Mouse (Mus musculus) erythroblast, adult 5-6 weeks (primary cell): ENCODE results near the gene Cfap300. TPM values are rescaled to one million over a fixed set of nuclear protein-coding genes. Genes with fewer than 3 reads are reported as not detected.

Experiments
- ATAC-seq: replicated peaks from 2 replicates; pipeline ENCODE4 v1.8.0; 2016; ENCODE audit warnings: moderate number of reproducible peaks, mild to moderate bottlenecking, moderate TSS enrichment, inconsistent platforms; ENCODE audit not compliant: poor library complexity, low FRiP score, severe bottlenecking
- total RNA-seq, 2 experiments: library from RNA; stranded (forward) in 1 of 2; stranded (reverse) in 1 of 2; fragments of 150-400 nt in 1 of 2; fragments of 200-764, 138-1000 nt in 1 of 2; gene quantifications; 2 replicates each; pipeline versions ENCODE4 v1.2.3 to v1.2.4; 2015 to 2017; ENCODE audit warnings: low replicate concordance in 2 of 2

Gene Cfap300
- not detected in 2 replicates for total RNA-seq (2015; ENCODE audit: low replicate concordance)
- 2.9 TPM in 1 of 2 replicates, not detected in the other for total RNA-seq (2017; ENCODE audit: low replicate concordance)

DNA sequence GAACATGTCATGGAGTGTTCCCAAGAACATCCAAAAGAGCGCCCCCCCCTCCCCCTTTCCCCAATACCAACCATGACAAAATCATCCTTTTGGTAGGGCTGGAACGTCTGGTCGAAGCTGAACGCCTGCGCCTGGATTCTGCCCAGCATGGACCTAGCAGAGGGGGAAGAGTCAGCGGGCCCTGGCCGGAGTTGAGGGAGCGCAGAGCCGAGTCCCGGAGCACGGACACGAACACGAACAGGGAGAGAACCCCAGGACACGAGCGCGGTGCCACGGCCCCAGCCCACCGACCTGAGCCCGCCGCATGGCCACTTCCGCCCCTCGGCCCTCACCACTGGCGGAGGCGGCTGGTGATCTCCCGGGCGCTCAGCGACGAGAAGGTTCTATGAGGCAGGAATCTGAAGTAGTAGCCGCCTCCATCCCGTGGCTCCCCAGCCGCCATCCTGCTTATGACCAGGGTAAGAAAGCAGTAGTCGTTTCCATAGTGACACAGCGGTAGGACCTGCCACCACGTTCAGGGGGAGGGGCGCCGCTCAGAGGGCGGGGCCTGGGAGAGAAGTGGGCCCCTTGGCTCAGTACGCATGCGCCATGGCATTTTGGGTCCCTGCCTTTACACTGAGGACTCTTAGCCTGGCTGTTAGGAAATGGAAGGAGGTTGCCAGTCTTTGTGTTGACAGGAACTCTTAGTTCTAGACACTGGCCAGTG is at the start of gene Cfap300:
Gene Cfap300, minus strand, starts transcription at position 486 of the 706 bp plus-strand sequence.
- 0 out of 2 replicates have a peak, but pooled peaks have one; percentile 35 for ATAC-seq

DNA sequence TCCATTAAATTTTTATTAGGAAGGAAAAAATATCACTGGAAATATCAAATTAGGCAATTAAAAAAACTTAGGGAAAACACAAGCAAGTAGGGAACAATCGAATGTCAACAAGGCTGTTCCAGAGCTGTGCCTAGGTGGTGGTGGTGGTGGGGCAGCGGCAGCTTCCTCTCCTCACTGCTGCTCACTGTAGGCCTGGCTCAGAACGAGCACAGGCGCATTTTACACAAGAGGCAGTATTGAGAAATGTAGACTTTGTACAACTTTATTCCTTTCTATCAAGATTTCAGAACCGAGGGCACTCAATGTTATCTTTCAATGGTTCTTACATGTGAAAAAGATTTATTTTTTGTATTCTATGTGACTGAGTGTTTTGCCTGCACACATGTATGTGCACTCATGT is 36.3 kb upstream of the Cfap300 start:
- ATAC-seq, result no peak

DNA sequence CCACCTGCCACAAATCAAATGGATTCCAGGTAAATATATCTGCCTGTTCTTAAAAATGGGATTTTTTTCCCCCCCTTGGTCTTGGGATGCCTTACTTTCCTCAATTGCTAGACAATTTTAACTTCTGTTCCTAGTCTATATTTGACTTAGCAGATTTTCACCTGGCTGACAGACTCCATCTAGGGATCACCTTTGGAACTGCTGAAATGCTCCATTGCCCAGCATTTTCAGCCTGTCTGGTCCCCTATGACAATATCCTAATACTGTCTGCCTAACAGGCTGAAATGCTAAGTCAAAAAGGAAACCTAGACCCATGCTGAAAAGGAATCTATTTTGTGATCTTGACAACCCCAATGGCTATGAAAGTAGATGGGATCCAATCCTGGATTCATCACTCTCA is 31.7 kb upstream of the Cfap300 start:
- ATAC-seq, result no peak

DNA sequence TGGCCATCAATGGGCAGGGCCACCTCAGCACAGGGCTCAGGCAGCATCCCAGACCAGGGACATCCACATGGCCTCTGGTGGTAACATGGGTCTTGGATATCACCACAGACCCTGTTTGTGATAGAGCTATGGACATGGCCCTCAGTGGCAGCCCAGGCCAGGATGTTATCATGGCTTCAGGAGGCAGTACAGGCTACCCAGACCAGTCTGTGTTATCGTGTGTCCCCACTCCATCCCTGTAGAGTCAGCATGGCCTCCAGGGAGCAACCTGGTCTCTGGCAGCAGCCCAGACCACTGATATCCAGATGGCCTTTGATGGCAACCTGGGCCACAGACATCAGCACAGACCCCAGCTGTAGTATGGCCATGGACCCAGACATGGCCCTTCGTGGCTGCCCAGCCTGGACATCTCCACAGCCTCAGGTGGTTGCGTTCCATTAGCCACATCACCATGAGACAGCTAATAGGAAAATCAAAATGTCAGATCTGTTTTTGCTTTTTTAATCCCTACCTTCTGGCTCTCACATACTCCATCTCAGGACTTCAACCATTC is 30.7 kb upstream of the Cfap300 start:
- no peak for ATAC-seq

DNA sequence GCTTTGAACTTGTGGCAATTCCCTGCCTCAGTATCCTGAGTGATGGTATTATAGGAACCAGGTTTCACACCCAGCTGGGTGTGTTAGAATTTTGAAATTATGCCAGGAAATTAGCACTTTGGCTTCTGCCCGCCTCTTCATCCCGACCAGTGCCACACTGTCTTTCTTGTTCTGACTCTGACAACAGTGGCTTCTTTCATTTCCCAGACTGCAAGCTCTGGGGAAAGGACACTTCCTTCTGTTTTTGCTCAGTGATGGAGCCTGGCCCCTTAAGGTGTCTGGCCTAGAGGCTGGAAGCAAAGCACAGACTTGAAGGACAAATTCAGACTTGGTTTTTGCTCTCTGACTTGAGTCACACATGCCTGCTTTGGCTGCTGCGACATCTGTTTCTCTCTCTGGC is 17.0 kb upstream of the Cfap300 start:
- ATAC-seq, result no peak

DNA sequence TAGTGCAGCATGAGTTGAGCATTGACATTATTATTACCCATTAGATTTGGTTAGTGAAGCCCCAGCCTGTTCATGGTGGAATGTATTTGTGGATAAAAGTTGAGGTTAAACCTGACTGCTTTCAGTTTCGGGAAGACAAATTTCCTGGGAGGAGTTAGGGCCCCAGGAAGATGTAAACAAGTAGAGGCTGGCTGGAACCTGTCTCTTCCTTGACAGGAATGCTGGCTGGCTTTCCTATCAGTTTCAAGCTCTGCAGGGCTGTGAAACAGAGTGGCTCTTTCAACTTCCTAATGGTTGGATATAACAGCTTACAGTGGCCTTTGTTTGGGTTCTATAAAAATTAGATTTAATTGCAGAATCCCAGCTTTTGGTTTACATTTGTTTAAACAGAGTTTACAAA is 12.2 kb upstream of the Cfap300 start:
- ATAC-seq, result no peak

DNA sequence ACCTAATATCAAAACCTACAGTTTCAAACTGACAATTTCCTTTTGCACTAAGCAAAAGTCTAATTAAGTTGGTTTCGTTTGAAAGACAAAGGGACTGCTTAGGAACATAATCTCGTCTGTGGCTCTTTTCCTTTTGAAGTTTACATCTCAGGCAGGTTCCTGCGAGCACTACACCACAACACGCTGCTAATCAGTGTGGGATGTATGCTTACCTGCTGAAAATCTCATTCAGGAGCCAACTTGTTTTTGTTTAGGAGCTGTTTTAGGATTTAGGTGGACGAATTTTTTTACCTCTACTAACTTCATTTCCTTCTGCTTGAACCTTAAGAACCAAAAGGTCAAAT is 393 bp upstream of the Cfap300 start:
- no peak for ATAC-seq

DNA sequence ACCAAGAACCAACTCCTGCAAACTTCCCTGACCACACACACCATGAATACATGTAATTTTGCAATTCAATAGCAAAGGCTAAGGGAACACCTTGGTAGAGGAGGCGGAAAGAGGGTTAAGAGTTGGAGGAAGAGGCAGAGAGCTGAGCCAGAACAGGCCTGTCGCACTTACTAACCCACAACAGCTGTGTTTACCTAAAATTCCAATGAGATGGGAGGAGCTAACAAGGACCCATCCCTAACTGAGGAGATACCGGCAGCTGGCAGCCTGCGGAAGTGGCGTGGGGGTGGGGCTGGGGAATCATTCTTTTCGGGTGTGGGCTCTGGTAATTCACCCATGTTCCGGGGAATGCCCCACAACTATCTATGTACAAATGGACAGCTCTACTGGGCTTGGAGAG is 7.1 kb downstream of the Cfap300 start:
- no peak for ATAC-seq

DNA sequence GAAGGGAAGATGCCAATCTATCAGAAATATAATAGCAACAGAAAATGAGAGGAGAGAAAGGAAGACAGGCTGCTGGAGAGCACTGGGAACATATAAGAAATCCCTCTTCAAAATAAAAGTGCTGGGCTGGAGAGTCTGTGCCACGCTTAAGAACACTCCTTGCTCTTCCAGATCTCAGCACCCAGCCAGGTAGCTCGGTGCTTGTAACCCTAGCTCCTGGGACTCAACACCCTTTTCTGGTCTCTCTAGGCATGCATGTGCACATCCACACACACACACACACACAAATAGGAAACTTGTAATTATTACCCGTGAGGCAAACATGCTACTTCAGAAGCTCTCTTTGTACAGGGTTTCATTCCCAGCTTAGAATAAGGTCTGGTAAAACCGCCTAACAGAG is 7.5 kb downstream of the Cfap300 start:
- no peak for ATAC-seq

DNA sequence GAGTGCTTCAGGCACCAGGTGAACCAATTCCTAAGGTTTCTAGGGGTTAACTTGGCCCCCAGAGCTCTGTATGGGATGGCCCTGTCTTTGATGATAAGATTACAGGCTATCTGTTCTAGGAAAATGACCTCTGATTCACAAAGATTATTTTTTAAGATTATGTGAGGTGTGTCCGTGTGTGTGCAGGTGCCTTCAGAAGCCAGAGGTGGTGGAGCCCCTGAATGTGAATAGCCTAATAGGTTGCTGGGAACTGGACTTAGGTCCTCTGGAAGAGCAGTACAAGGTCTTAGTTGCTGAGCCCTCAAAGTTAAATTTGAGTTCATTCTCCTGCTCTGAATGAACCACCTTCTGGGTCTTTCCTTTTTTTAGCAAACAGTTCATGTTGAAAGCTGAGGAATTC is 8.5 kb downstream of the Cfap300 start:
- no peak for ATAC-seq

DNA sequence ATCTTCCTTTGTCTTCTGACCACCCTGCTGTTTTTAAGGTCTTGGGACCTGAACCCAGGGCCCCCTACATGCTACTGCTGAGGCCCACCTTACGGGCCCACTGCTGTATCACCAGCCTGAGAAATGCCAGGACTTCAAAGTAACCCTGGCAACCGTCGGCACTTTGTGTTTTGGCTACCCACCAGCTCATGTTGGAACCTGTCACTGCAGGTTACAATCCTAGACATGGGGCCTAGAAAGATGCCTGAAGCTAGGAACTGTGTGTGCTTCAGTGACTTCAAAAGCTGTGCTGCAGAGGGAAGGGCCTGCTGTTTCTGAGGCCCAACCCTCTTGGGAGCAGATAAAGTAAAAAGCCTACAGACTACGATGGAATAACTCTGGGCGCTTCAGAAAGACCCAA is 9.8 kb downstream of the Cfap300 start:
- no peak for ATAC-seq

DNA sequence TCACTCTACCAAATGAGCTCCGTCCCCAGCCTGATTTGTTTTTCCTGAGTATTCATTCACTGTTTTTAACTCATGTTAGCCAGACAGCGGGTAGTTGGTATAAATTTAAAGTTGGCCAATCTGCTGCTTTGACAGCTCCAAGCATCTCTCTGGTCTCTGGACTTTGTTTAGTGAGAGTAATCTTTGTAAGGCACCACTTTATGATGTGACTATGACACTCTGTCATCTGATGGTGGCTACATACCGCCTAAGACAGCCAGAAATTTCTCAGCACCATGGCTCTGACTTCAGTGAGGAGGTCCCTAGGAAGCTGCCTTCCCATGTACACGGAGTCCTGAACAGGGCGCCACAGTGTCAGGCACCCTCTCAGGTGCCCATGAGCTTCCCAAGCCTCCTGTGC is 24.0 kb downstream of the Cfap300 start:
- no peak for ATAC-seq

DNA sequence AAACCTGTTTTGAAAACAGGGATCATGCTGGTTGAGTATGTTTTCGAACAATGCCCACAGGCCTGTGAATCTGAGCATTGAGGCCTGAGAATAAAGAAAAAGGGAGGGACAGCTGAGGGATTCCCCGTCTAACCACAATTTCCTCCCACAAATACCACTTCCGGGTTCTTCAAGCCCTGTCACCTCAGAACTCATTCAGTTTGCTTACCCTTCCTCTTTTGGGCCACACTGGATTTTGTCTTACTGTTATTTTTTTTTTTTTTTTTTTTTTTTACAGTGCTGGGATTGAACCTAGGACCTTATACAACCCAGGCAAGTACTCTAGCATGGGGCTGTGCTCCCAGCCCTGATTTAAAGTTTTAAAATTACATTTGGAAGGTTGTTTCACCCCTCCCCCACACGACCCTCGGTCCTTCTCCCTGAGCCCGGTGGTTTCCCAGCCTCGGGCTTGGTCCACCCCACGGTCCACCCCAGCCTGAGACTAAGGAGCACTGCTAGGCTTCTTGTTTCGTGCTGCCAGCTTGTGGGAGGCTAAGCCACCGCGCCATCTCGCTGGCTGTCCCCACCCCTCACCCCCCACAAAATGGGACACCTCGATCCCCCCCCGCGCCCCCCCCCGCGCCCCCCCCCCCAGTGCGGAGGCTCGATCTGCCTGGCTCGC is 25.2 kb downstream of the Cfap300 start:
- ATAC-seq, result no peak

DNA sequence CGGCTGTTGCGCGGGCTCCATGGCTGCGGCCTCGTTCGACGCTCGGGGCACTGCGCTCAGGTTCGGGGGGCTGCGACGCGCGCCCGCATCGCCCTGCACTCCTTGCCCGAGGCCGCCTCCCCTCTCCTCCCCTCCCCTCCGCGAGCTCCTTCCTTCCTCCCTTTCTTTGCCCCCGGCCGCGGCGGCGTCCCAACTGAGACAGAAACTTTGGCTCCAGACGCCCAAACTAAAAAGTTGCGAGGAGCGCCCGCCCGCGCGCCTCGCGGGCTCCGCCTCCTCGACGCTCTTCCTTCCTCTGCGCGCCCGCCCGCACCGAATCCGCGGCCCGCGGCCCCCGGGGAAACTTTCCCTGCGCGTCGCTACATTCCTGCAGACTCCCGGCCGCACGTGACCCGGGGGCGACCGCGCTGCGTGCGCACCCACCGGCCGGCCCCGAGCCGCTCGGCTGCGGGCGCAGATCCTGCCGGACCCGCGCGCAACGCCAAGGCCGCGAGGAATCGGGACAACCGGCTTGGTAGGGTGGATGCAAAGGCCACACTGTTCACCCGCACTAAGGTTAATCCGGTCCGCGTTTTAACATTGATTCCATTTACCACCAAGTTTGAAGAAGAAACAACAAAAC is 38.1 kb downstream of the Cfap300 start, which contains the start of gene Yap1:
Gene Yap1, minus strand, starts transcription at position 227 of the 622 bp plus-strand sequence.
- ATAC-seq, result no peak

DNA sequence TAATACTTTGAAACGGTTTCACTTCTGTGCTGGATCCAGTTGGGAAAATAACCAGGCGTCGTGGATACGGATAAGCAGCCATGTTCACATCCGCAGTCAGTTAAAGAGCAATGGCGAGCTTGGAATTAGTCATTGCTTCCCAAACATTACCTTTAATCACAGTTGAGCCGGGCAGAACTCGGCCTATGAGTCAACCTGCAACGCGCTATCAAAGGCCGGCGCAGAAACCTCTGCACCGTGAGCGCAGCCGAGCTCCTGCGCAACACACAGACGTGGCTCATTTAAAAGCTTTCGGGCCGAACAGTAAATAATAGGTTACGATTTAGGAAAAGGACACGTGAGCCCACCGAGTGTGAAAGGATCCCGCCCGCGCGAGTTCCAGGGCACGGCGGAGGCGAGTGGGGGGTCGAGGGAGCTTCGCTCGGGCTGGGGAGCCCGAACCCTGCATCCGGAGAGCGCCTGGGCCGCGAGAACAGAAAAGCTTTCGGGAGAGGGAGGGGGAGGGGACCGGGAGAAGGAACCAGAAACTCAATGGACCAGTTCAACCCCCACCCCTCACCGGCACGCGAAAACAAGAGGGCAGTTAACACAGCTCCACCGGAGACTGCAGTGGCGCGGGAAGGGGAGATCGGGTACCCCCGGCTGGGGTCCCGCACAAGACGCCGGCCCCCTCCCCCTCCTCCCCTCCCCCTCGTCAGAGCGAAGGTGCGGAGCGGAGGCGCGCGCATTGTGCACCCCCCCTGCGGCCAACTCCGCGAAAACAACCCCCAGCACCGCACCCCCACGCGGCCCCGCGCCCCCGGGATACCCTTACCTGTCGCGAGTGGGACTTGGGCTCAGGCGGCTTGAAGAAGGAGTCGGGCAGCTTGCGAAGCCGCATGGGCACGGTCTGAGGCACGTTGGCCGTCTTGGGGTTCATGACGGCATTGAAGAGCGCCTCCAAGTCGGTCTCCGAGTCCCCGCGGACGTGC is 39.0 kb downstream of the Cfap300 start:
- ATAC-seq, result no peak

DNA sequence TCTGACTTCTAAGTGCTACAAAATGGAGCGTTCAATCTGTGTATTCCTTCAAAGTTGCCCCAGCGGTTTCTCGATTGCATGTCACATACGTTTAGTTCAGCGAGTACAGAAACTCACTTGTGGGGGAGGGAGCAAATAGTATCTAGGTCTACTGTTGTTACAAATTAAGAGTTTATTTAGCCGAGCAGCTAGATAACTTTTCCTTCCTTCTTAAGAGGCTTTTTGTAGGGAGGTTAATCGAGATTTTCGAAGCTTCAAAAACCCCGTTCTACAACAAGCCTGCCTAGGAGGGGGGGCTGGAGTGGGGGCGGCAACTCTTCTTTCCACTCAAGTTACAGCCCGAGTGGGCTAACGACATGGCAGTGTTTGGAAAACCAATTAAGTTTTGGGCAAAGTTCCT is 39.8 kb downstream of the Cfap300 start:
- no peak for ATAC-seq

DNA sequence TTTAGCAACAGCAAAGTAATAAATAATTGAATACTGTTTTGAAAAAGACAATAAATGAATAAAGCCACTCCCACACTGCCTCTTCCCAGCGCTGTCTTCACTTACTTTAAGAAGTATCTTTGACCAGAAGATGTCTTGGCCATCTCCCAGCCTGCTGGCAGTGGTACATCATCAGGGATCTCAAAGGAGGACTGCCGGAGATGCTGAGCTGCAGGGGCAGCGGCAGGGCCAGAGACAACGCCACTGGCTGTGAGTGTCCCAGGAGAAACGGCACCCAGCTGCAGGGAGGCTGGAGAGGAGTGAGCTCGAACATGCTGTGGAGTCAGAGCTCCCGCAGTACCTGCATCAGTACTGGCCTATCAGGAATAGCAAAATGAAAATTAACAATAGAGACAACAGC is 41.3 kb downstream of the Cfap300 start:
- ATAC-seq, result no peak

DNA sequence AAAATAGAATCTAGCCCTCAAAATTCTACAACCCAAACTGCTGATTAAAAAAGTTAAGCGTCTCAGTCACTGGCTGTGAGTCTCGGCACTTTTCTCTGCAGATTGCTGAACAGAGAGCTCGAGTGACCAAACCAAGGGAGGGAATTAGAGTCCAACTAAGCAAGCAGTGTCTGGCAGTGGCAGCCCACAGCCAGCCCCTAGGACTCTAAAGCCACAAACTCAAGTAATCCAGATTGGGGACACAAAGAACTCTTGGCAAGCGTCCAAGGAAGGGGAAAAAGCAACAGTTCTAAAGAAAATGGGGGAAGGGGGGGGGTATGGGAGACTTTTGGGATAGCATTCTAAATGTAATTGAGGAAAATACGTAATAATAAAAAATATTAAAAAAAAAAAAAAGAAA is 48.3 kb downstream of the Cfap300 start:
- ATAC-seq, result no peak

DNA sequence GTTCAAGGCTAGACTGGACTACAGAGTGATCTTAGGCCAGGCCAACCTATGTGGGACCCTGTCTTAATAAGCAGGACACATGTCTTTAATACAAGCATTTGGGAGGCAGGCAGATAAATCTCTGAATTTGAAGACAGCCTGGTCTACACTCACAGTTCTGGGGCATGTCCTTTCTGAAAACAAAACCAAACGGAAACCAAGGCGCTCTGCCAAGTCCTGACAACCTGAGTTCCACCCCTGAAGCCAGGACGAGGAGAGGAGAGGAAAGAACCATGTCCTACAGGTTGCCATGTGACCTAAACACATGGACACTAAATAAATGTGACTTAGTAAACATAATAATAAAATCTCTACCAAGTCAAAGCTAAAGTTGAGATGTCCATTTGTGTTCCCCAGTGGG is 50.0 kb downstream of the Cfap300 start:
- no peak for ATAC-seq

DNA sequence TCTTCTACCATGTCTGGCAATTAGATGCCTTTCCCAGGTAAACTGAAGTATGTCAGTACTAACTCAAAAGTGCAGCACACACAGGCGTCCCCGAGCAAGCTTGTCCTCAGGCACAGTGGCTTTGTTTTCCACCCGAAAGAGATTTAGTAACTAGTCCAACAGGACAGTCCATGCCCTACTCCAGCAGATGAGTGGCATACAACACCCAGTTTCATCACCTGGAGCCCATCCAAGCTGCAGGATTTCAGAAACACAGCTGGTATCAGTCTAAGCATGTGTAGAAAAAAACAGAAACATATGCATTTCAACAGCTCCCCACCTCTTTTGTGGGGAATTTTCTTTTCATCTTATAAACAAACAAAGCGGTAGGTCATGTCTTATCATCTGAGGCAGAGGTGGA is 51.7 kb downstream of the Cfap300 start:
- ATAC-seq, result no peak
